Mouse (Mus musculus) layer of hippocampus, adult 11-12 months (tissue): ENCODE data around the gene Gm10053.

Experiments
- DNase-seq: peaks from one replicate; pipeline ENCODE4 v3.0.0; 2022; ENCODE audit warnings: low spot score

The Gm10053 gene

GRCm38 (mm10) chr19:24899578-24900544 is 24.4 kb downstream of the Gm10053 start:
- no peak for DNase-seq

GRCm38 (mm10) chr19:24900581-24901220 is 25.2 kb downstream of the Gm10053 start, which contains the start of gene Foxd4:
Gene Foxd4 (minus strand): TSS chr19:24901197.
- DNase-seq: no peak

- DNase-seq: no peak
These were observed 26.2 kb downstream of the Gm10053 start for GRCm38 (mm10) chr19:24901666-24902065.

- no peak for DNase-seq
These were observed 26.8 kb downstream of the Gm10053 start for GRCm38 (mm10) chr19:24902256-24902655.

- no peak for DNase-seq
These were observed 27.3 kb downstream of the Gm10053 start for GRCm38 (mm10) chr19:24902821-24903220.

GRCm38 (mm10) chr19:24907655-24908054 is 32.2 kb downstream of the Gm10053 start:
- no peak for DNase-seq

- DNase-seq: no peak
These were observed 33.1 kb downstream of the Gm10053 start for GRCm38 (mm10) chr19:24908385-24909155.

GRCm38 (mm10) chr19:24920866-24921265 is 45.4 kb downstream of the Gm10053 start:
- DNase-seq: no peak
